ENCODE assay signal across 7 mouse cellular contexts in genomic region chr6:125467301-125467715, GRCm38 (mm10). TPM values are rescaled to one million over a fixed set of nuclear protein-coding genes. Genes with fewer than 3 reads are reported as not detected.
A peak's percentile ranks its signal among the peaks of the same experiment; 100 is the strongest.
DNase-seq lines count a peak whose midpoint lies in the region; ATAC-seq and TF ChIP-seq lines count a peak whose summit lies in the region.

No protein-coding gene starts in this region.

- no peak for TF ChIP-seq EP300 in CH12.LX (IDR thresholded peaks at IDR 0.05; ENCODE audit: low read length)

- no peaks in the 10 kb centered on the region for H3K79me2 ChIP-seq in CH12.LX (replicated peaks; ENCODE audit: control insufficient read depth, extremely low read depth, insufficient read depth, poor library complexity, severe bottlenecking)

- TF ChIP-seq RAD21 in CH12.LX (IDR thresholded peaks at IDR 0.05; ENCODE audit: low read depth, low read length): no peak; the same call in 1 of the 2 replicates

- peak; percentile 84 for ATAC-seq in embryonic facial prominence, embryonic 14.5 days (ENCODE audit: low read depth)
- ATAC-seq in hematopoietic stem cell, adult 5-6 weeks (replicated peaks in 1 of 2; ENCODE audit: insufficient read depth in 1 of 2, low FRiP score in 2 of 2, low TSS enrichment in 1 of 2, low read depth in 1 of 2, poor library complexity in 2 of 2, severe bottlenecking in 2 of 2): peak; percentile 35 to 38; a peak in 2 of 4 replicates

- intact Hi-C loops in left cerebral cortex, postnatal 25 days (cut with DNase I): no loop called here

- dilution Hi-C loops in CH12.LX (cut with MboI; ENCODE audit: extremely low pct_ligation_motif_present, extremely low pct_unique_long_range_greater_than_20kb, low sequenced_read_pairs): no loop called here

- H3K4me1 ChIP-seq in CH12.LX (ENCODE audit: control insufficient read depth in 1 of 2, insufficient read depth in 2 of 2): peaks cover 20 to 61% of the 10 kb centered on the region in 2 experiments
- peaks cover 19% of the 10 kb centered on the region for H3K4me1 ChIP-seq in embryonic facial prominence, embryonic 14.5 days (ENCODE audit: control insufficient read depth, insufficient read depth, low read length)

- H3K9me3 ChIP-seq in CH12.LX (replicated peaks; ENCODE audit: low read length): no peaks in the 10 kb centered on the region
- H3K9me3 ChIP-seq in embryonic facial prominence, embryonic 14.5 days (ENCODE audit: control insufficient read depth, low read length): no peaks in the 10 kb centered on the region

- in situ Hi-C loops in CH12.LX (cut with MboI; ENCODE audit: low pct_ligation_motif_present, low pct_unique_long_range_greater_than_20kb, low sequenced_read_pairs): no loop called here

- no peaks in the 10 kb centered on the region for H3K27me3 ChIP-seq in CH12.LX (replicated peaks)
- H3K27me3 ChIP-seq in embryonic facial prominence, embryonic 14.5 days (replicated peaks; ENCODE audit: control insufficient read depth, insufficient read depth, low read length): no peaks in the 10 kb centered on the region

- H3K9ac ChIP-seq in CH12.LX (ENCODE audit: insufficient read depth, low read depth): peak overlapping the region; percentile 58
- no peak overlapping the region for H3K9ac ChIP-seq in embryonic facial prominence, embryonic 14.5 days (ENCODE audit: low read depth, low read length)

- DNase-seq in CD4-positive helper T cell, adult 2 months (ENCODE audit: low read depth, low spot score): peak; percentile 38
- peak; percentile 85 for DNase-seq in CH12.LX (ENCODE audit: extremely low read depth)
- no peak for DNase-seq in embryonic facial prominence, embryonic 14.5 days (ENCODE audit: low spot score)
- DNase-seq in left cerebral cortex, postnatal 25 days (ENCODE audit: low spot score in 2 of 2): peak; percentile 40 to 68
- DNase-seq in retina, postnatal 1 day: peak; percentile 96
- no peak for DNase-seq in thymus, adult 18-20 months

- peak overlapping the region; percentile 50 for H3K4me2 ChIP-seq in CH12.LX (ENCODE audit: insufficient read depth, low read depth, poor library complexity, severe bottlenecking)
- H3K4me2 ChIP-seq in embryonic facial prominence, embryonic 14.5 days (ENCODE audit: low read depth, low read length): no peak overlapping the region; the same call in 1 of the 2 replicates

- peak overlapping the region; percentile 85 for H3K27ac ChIP-seq in CH12.LX (ENCODE audit: insufficient read depth, low read depth)
- peak overlapping the region; percentile 87 for H3K27ac ChIP-seq in embryonic facial prominence, embryonic 14.5 days (replicated peaks; ENCODE audit: low read depth, low read length)

- peak; percentile 52 for TF ChIP-seq POLR2A in CH12.LX (IDR thresholded peaks at IDR 0.05; ENCODE audit: low read depth, low read length)

- WGBS in embryonic facial prominence, embryonic 14.5 days: 44% methylated on average over 16 of the region's 16 CpGs

- peaks cover 6 to 17% of the 10 kb centered on the region in 2 experiments for H3K36me3 ChIP-seq in CH12.LX (replicated peaks in 1 of 2; ENCODE audit: control insufficient read depth in 1 of 2, insufficient read depth in 1 of 2, low read length in 1 of 2)
- H3K36me3 ChIP-seq in embryonic facial prominence, embryonic 14.5 days (ENCODE audit: control insufficient read depth, insufficient read depth, low read length): peaks cover 8% of the 10 kb centered on the region

- peak overlapping the region in 1 of 3 experiments; percentile 3 for H3K4me3 ChIP-seq in CH12.LX (replicated peaks in 1 of 3; ENCODE audit: low read depth in 2 of 3, low read length in 2 of 3, poor library complexity in 1 of 3)
- no peak overlapping the region for H3K4me3 ChIP-seq in embryonic facial prominence, embryonic 14.5 days (ENCODE audit: low read depth, low read length)

- peak in 1 of 2 experiments; percentile 16; a peak in 1 of 4 replicates for TF ChIP-seq CTCF in CH12.LX (conservative IDR thresholded peaks at IDR 0.05 in 1 of 2, IDR thresholded peaks at IDR 0.05 in 1 of 2; ENCODE audit: low read depth in 2 of 2, low read length in 2 of 2)

TF ChIP-seq in CH12.LX, 34 proteins besides CTCF, POLR2A, EP300 and RAD21:
- TF ChIP-seq RCOR1 (conservative IDR thresholded peaks at IDR 0.05; ENCODE audit: low read depth, low read length): no peak
- no peak for TF ChIP-seq JUND (conservative IDR thresholded peaks at IDR 0.05; ENCODE audit: low read depth, low read length)
- TF ChIP-seq IRF4 (IDR thresholded peaks at IDR 0.05; ENCODE audit: low read depth, low read length): peak; percentile 51; the same call in 1 of the 2 replicates
- TF ChIP-seq USF2 (conservative IDR thresholded peaks at IDR 0.05; ENCODE audit: low read depth, low read length): peak; percentile 86
- no peak for TF ChIP-seq NELFE (IDR thresholded peaks at IDR 0.05; ENCODE audit: low read depth, low read length)
- no peak for TF ChIP-seq CHD1 (IDR thresholded peaks at IDR 0.05; ENCODE audit: low read depth, low read length)
- TF ChIP-seq TCF12 (IDR thresholded peaks at IDR 0.05; ENCODE audit: low read depth, low read length): peak; percentile 73
- no peak for TF ChIP-seq GABPA (IDR thresholded peaks at IDR 0.05; ENCODE audit: insufficient replicate concordance, low read depth, low read length)
- TF ChIP-seq CHD2 (IDR thresholded peaks at IDR 0.05; ENCODE audit: low read length): no peak
- no peak for TF ChIP-seq KAT2A (IDR thresholded peaks at IDR 0.05; ENCODE audit: insufficient replicate concordance, low read length)
- no peak for TF ChIP-seq PAX5 (IDR thresholded peaks at IDR 0.05; ENCODE audit: low read length)
- TF ChIP-seq POLR2AphosphoS2 (IDR thresholded peaks at IDR 0.05; ENCODE audit: low read depth, low read length): no peak
- TF ChIP-seq MAX (IDR thresholded peaks at IDR 0.05; ENCODE audit: low read length): peak; percentile 91
- TF ChIP-seq SIN3A (IDR thresholded peaks at IDR 0.05; ENCODE audit: low read length): no peak
- no peak for TF ChIP-seq MXI1 (IDR thresholded peaks at IDR 0.05; ENCODE audit: low read depth, low read length)
- peak; percentile 92 for TF ChIP-seq USF1 (IDR thresholded peaks at IDR 0.05; ENCODE audit: low read depth, low read length)
- peak; percentile 61; the same call in 1 of the 2 replicates for TF ChIP-seq ETS1 (conservative IDR thresholded peaks at IDR 0.05; ENCODE audit: low read depth, low read length)
- no peak for TF ChIP-seq JUN (IDR thresholded peaks at IDR 0.05; ENCODE audit: insufficient read depth, low read depth, low read length)
- TF ChIP-seq UBTF (IDR thresholded peaks at IDR 0.05; ENCODE audit: low read depth, low read length): no peak
- no peak for TF ChIP-seq ZNF384 (IDR thresholded peaks at IDR 0.05; ENCODE audit: low read depth, low read length)
- no peak for TF ChIP-seq MYC (IDR thresholded peaks at IDR 0.05; ENCODE audit: low read depth, low read length)
- TF ChIP-seq ZC3H11A (IDR thresholded peaks at IDR 0.05; ENCODE audit: low read depth, low read length): no peak
- TF ChIP-seq MAFK (IDR thresholded peaks at IDR 0.05; ENCODE audit: insufficient replicate concordance, low read length): no peak
- TF ChIP-seq HCFC1 (IDR thresholded peaks at IDR 0.05; ENCODE audit: low read depth, low read length): no peak
- TF ChIP-seq ELF1 (IDR thresholded peaks at IDR 0.05; ENCODE audit: low read depth, low read length): no peak
- TF ChIP-seq MEF2A (IDR thresholded peaks at IDR 0.05; ENCODE audit: borderline replicate concordance, low read depth, low read length): peak; percentile 25; the same call in 1 of the 2 replicates
- no peak for TF ChIP-seq MAZ (IDR thresholded peaks at IDR 0.05; ENCODE audit: low read depth, low read length)
- peak; percentile 55; the same call in 1 of the 2 replicates for TF ChIP-seq TBP (conservative IDR thresholded peaks at IDR 0.05; ENCODE audit: low read depth, low read length)
- TF ChIP-seq NRF1 (IDR thresholded peaks at IDR 0.05; ENCODE audit: low read depth, low read length): peak; percentile 34; the same call in 1 of the 2 replicates
- peak; percentile 82 for TF ChIP-seq BHLHE40 (IDR thresholded peaks at IDR 0.05; ENCODE audit: low read depth, low read length)
- TF ChIP-seq SMC3 (IDR thresholded peaks at IDR 0.05; ENCODE audit: low read depth, low read length): no peak

RNA-seq across cellular contexts. Expression of gene Cd9, which starts 27.3 kb away (rescaled TPM):
- total RNA-seq in CH12.LX (2012; rRNA removed): 20.9 and 21.6 TPM in 2 replicates
- 12.1 and 12.3 TPM in 2 replicates for total RNA-seq in CH12.LX (2014; rRNA removed)
- polyA plus RNA-seq in CH12.LX (2012; ENCODE audit: insufficient read length, low read depth): 24.4 and 27.5 TPM in 2 replicates
- 241 and 245 TPM in 2 replicates for polyA plus RNA-seq in embryonic facial prominence, embryonic 14.5 days (2014; fragmentation: Nextera tagmentation; extraction: Ambion mirVana)
- 63.9 and 83.3 TPM in 2 replicates for total RNA-seq in hematopoietic stem cell, adult 5-6 weeks (2017)
- total RNA-seq in left cerebral cortex, postnatal 25 days (2021): 10 to 100 TPM; 48.6 to 56.9 TPM

Comparison
In these comparisons a context has a peak if more than half of its experiments do, and no peak if none do; other contexts are left out.
1. DNase-seq: peak in CD4-positive helper T cell, adult 2 months (single experiment), CH12.LX (single experiment), left cerebral cortex, postnatal 25 days (2 of 2) and retina, postnatal 1 day (single experiment); none in embryonic facial prominence, embryonic 14.5 days (single experiment) and thymus, adult 18-20 months (0 of 2).